Mouse (Mus musculus): Measurements from ENCODE around the gene Mpc1.

DNA sequence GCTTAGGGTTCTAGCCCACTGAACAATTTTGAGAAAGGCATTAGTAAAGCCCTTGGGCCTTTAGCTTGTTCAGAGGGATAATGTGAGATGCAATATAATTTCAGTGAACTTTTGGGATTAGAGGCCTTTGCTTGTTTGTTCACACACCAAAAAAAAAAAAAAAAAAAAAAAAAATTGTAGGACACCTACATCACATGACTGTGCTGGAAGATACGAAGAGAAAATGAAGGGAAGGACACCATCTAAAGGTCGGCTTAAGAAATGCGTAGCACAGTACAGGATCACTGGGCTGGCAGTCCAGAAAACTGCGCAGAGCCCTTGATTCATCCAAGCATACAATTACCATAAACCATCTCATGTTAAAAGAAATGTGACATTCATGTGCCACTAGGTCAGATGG lies 18.8 kb downstream of the Mpc1 start:
- TF ChIP-seq CTCF (IDR thresholded peaks at IDR 0.05; ENCODE audit: control insufficient read depth, insufficient read depth, insufficient read length) (no peak), MAX (IDR thresholded peaks at IDR 0.05) (no peak), MYOD1 (IDR thresholded peaks at IDR 0.05; ENCODE audit: control insufficient read depth, insufficient read length, low read depth) (no peak), FOSL1 (IDR thresholded peaks at IDR 0.05; ENCODE audit: insufficient read depth, low read length, poor library complexity, severe bottlenecking) (no peak), USF1 (IDR thresholded peaks at IDR 0.05; ENCODE audit: low read depth) (no peak), MYOG (IDR thresholded peaks at IDR 0.05; ENCODE audit: control insufficient read depth, extremely low read depth, insufficient read length) (no peak), CEBPB (IDR thresholded peaks at IDR 0.05; ENCODE audit: low read depth) (no peak)

All from C2C12 (cell line).